Mouse (Mus musculus) heart, embryonic 11.5 days (tissue): Measurements from ENCODE around the gene Gm13539. TPM values are rescaled to one million over a fixed set of nuclear protein-coding genes. Genes with fewer than 3 reads are reported as not detected.
"Not testable (repeated sequence)": the region's sequence is repeated elsewhere in the genome, so short reads cannot be mapped to it uniquely, and the experiment has no call there.

ENCODE experiments used
- ATAC-seq: fragments of 200-750 bp; cut with Nextera tagmentation; replicated peaks from 2 replicates; pipeline ENCODE4 v1.8.0; 2017; ENCODE audit warnings: moderate library complexity; ENCODE audit not compliant: insufficient number of reproducible peaks, low FRiP score, low TSS enrichment
- H3K27ac ChIP-seq: fragments of 300-500 bp; sonication (generic); 2 replicates; pipeline ENCODE4 v1.5.1; 2014; ENCODE audit warnings: mild to moderate bottlenecking, low read depth, low read length
- H3K27me3 ChIP-seq: fragments of 300-500 bp; sonication (generic); 2 replicates; pipeline ENCODE4 v1.6.1; 2014; ENCODE audit warnings: mild to moderate bottlenecking, low read length, mixed read lengths; ENCODE audit not compliant: control insufficient read depth, insufficient read depth
- H3K36me3 ChIP-seq: fragments of 300-500 bp; sonication (generic); 2 replicates; pipeline ENCODE4 v1.6.1; 2014; ENCODE audit warnings: mild to moderate bottlenecking, low read length, moderate library complexity, mixed read lengths; ENCODE audit not compliant: control insufficient read depth, insufficient read depth
- H3K4me1 ChIP-seq: fragments of 300-500 bp; sonication (generic); 2 replicates; pipeline ENCODE4 v1.6.1; 2014; ENCODE audit warnings: low read length; ENCODE audit not compliant: control insufficient read depth, insufficient read depth
- H3K4me2 ChIP-seq: fragments of 300-500 bp; sonication (generic); 2 replicates; pipeline ENCODE4 v1.6.1; 2014; ENCODE audit warnings: mild to moderate bottlenecking, moderate library complexity
- H3K4me3 ChIP-seq: fragments of 300-500 bp; sonication (generic); 2 replicates; pipeline ENCODE4 v1.5.1; 2014; ENCODE audit warnings: low read depth, low read length
- H3K9ac ChIP-seq: fragments of 300-500 bp; sonication (generic); 2 replicates; pipeline ENCODE4 v1.6.1; 2014; ENCODE audit warnings: mild to moderate bottlenecking, low read depth, low read length, moderate library complexity
- H3K9me3 ChIP-seq: fragments of 300-500 bp; sonication (generic); replicated peaks from 2 replicates; pipeline ENCODE4 v1.6.1; 2016; ENCODE audit warnings: low read length; ENCODE audit not compliant: control insufficient read depth
- WGBS: fragments of 180-500 bp; shearing (Covaris S2); extraction: QIAGEN DNeasy Blood & Tissue Kit; methylation state at CpG from one replicate; pipeline ENCODE4 v1.1.7; 2014; ENCODE audit not compliant: insufficient replicate concordance; 5-methylcytosine and 5-hydroxymethylcytosine counted together
- polyA plus RNA-seq: library from polyadenylated mRNA; unstranded; fragments of >200 nt; fragmentation: Nextera tagmentation; extraction: Ambion mirVana; gene quantifications from 2 replicates; pipeline ENCODE4 v1.2.1, GENCODE M21; 2014

Gene Gm13539
- polyA plus RNA-seq, 1 experiment from 2014 or later, result not detected

DNA sequence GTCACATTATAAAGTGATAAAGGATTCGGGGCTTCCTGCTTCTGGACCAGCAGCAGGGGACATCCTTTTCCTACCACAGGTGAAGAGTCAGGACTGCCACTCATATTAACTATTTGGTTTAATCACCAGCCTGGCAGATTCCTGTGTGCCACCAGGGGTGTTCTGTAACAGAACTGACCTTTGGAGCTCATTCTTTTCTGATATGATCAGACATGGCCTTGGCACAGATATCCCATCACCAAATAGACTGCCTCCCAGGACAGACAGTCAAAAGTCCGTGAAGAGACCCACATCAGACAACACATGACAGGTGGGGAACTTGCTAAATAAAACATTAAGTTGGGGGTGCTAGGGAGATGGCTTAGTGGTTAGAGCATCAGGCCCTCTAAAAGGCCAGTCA, 29.7 kb downstream of the Gm13539 start:
- Histone ChIP-seq H3K9me3 (no peaks in the 10 kb centered on the region), H3K27ac (no peak overlapping the region), H3K9ac (no peak overlapping the region), H3K27me3 (no peaks in the 10 kb centered on the region), H3K4me2 (no peak overlapping the region), H3K4me1 (no peaks in the 10 kb centered on the region), H3K36me3 (no peaks in the 10 kb centered on the region), H3K4me3 (no peak overlapping the region)
- 60% methylated on average over 2 of the region's 2 CpGs for WGBS
- no peak for ATAC-seq

GRCm38 (mm10) chr2:25813364-25813763, 31.3 kb downstream of the Gm13539 start:
- Histone ChIP-seq H3K27me3 (no peaks in the 10 kb centered on the region), H3K9me3 (no peaks in the 10 kb centered on the region), H3K4me2 (no peak overlapping the region), H3K9ac (no peak overlapping the region), H3K4me1 (no peaks in the 10 kb centered on the region), H3K4me3 (no peak overlapping the region), H3K36me3 (no peaks in the 10 kb centered on the region), H3K27ac (no peak overlapping the region)
- ATAC-seq, result no peak
- 76% methylated on average over 5 of the region's 5 CpGs for WGBS

GRCm38 (mm10) chr2:25815748-25816147, 33.7 kb downstream of the Gm13539 start, which contains the start of gene Glt6d1:
Gene Glt6d1, minus strand, starts transcription at chr2:25815848.
- 73% methylated on average over 1 of the region's 1 CpGs for WGBS
- H3K27me3 ChIP-seq, H3K27ac ChIP-seq, H3K9ac ChIP-seq, H3K4me3 ChIP-seq, H3K36me3 ChIP-seq, H3K4me2 ChIP-seq, H3K4me1 ChIP-seq, ATAC-seq, H3K9me3 ChIP-seq: not testable (repeated sequence)

GRCm38 (mm10) chr2:25822806-25823205, 40.7 kb downstream of the Gm13539 start, which contains the start of gene Lcn9:
Gene Lcn9, plus strand, starts transcription at chr2:25823153.
- ATAC-seq, result no peak
- no peak within 1 kb of the TSS for H3K27ac ChIP-seq
- H3K4me3 ChIP-seq, result no peak within 1 kb of the TSS
- no peaks in the 10 kb centered on the region for H3K36me3 ChIP-seq
- H3K9me3 ChIP-seq, result no peaks in the 10 kb centered on the region
- H3K4me1 ChIP-seq, result no peaks in the 10 kb centered on the region
- WGBS, result 74% methylated on average over 1 of the region's 1 CpGs
- H3K4me2 ChIP-seq, result no peak within 1 kb of the TSS
- 0 out of 2 replicates have a peak within 1 kb of the TSS, but pooled peaks have one; percentile 17 for H3K9ac ChIP-seq
- no peaks in the 10 kb centered on the region for H3K27me3 ChIP-seq

DNA sequence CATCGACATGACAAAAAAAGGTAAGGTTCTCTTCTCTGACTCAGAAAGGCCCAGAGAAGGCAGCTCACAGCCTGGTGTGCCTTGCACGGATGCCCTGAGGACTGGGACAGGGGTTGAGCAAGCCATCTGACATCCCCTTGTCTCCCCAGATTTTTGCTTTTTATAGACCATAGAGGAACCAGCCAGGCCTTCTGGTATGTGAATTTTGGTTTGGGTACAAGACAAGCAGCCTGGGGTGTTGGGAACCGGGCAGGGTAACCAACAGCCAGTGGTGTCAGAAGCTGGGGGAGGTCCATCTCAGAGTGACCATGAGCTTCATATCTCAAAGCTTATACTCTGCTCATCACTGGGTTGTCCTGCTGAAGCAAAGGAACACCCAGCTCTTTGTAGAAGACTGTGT, 42.7 kb downstream of the Gm13539 start:
- Histone ChIP-seq H3K4me3 (no peak overlapping the region), H3K36me3 (no peaks in the 10 kb centered on the region), H3K4me2 (no peak overlapping the region), H3K9me3 (no peaks in the 10 kb centered on the region), H3K27ac (no peak overlapping the region), H3K9ac (no peak overlapping the region), H3K4me1 (no peaks in the 10 kb centered on the region), H3K27me3 (no peaks in the 10 kb centered on the region)
- no peak for ATAC-seq
- 77% methylated on average over 3 of the region's 3 CpGs for WGBS

DNA sequence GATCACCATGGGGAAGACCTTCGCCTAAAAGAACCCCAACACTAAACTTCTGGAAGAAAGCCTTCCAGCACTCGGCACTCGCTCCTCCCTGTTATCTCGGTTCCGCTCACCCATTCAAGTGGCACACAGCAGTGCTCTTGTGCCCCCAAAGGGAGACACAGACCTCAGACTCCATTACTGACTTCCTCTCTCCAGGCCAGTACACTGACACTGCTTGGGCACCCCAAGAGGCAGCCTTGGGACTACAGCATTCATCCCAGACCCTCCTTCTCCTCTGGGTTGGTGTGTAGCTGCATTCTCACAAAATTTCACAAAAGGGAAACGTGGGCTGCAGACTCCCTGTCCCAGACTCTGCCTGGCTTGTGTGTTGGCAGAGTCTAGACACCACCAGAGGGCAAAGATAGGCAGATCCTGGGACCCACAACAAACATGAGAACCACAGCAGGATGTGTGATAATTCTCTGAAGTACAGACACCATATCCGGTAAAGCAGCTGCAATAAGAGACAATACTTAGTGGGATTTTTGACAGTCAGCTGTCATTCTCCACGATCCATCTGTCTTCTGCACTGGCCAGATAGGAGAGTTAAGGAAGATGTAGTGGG, 46.4 kb downstream of the Gm13539 start:
- H3K4me2 ChIP-seq, result no peak overlapping the region

DNA sequence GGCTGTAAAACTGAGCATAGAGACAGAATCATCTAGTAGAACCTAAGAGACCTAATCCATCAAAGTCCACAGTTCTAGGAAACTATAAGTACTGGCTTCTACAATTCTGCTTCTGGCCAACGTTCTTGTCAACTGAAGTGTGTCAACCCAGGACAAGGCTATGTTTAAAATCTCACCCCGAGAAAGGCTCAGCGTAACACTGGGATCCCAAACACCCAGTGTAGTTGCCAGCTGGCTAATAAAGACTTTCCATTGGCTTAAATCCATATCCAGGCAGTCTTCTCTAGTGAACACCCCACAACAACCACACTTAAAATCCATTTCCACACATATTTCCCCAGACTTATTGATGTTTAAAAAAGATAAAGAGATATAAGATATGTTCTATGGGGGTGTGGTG, 48.7 kb downstream of the Gm13539 start:
- no peaks in the 10 kb centered on the region for H3K9me3 ChIP-seq
- no peak overlapping the region for H3K9ac ChIP-seq
- H3K4me3 ChIP-seq, result no peak overlapping the region
- no peaks in the 10 kb centered on the region for H3K36me3 ChIP-seq
- no peak for ATAC-seq
- H3K27me3 ChIP-seq, result no peaks in the 10 kb centered on the region
- H3K4me1 ChIP-seq, result no peaks in the 10 kb centered on the region
- no peak overlapping the region for H3K4me2 ChIP-seq
- 70% methylated on average over 3 of the region's 3 CpGs for WGBS
- H3K27ac ChIP-seq, result no peak overlapping the region

More for the DNA sequence above, 46.4 kb downstream of the Gm13539 start:
- no peaks in the 10 kb centered on the region for H3K9me3 ChIP-seq
- H3K27me3 ChIP-seq, result no peaks in the 10 kb centered on the region
- H3K9ac ChIP-seq, result no peak overlapping the region
- no peak overlapping the region for H3K27ac ChIP-seq
- H3K4me1 ChIP-seq, result no peaks in the 10 kb centered on the region
- H3K4me3 ChIP-seq, result no peak overlapping the region
- H3K36me3 ChIP-seq, result no peaks in the 10 kb centered on the region
- WGBS, result 64% methylated on average over 8 of the region's 8 CpGs
- no peak for ATAC-seq

DNA sequence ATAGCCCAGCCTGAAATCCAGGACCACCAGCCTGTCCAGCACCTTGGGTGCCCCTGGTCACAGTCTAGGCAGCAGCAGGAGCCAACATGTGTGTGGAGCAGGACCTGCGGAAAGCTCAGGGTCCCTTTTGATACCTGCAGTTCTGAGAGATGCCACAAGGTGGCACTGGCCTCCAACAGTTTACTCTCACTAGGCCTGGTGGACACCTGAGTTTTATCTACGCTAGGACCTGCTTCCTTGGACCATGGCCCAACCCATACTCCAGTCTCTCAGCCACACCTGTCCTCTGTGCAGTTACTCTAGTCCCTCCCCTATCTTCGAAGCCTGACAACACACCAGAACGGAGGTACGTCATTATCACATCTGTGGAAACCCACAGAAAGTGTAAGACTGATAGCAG, 54.2 kb downstream of the Gm13539 start:
- Histone ChIP-seq H3K9ac (no peak overlapping the region), H3K9me3 (no peaks in the 10 kb centered on the region), H3K27ac (no peak overlapping the region), H3K36me3 (no peaks in the 10 kb centered on the region), H3K4me3 (no peak overlapping the region), H3K4me2 (no peak overlapping the region), H3K4me1 (no peaks in the 10 kb centered on the region), H3K27me3 (no peaks in the 10 kb centered on the region)
- 38% methylated on average over 5 of the region's 5 CpGs for WGBS
- no peak for ATAC-seq
